In the genomic region with DNA sequence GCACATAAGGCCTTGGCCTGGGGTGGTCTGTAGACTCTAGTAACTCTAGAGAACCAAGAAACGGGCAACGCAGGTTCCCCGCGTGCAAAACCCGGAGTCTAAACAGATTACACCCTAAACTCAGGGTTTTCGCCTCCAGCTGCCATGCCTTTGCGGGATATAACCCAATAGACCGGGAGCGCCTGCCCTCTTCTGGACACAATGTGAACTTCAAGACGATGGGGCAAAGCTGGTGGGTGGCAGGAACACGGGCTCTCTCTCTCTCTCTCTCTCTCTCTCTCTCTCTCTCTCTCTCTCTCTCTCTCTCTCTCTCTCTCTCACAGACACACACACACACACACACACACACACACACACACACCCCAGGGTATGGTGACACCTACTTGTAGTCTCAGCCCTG, we compare ENCODE assay signal across 9 mouse cellular contexts. TPM values are rescaled to one million over a fixed set of nuclear protein-coding genes. Genes with fewer than 3 reads are reported as not detected.
DNase-seq lines count a peak whose midpoint lies in the region; ATAC-seq and TF ChIP-seq lines count a peak whose summit lies in the region.
"Had no signal": no experiment of that assay in that cellular context is flagged by ENCODE, and none has a peak within 500 bp of the region (broad histone marks: within the 10 kb centered on the region; RNA-seq: fewer than 3 reads in every experiment).

No protein-coding gene starts in this region.

- TF ChIP-seq CTCF in liver, postnatal 0 days (IDR thresholded peaks at IDR 0.05; ENCODE audit: low read depth) = peak; percentile 86

- H3K9me3 ChIP-seq in embryonic facial prominence, embryonic 14.5 days (ENCODE audit: control insufficient read depth, low read length) = no peaks in the 10 kb centered on the region
- H3K9me3 ChIP-seq in intestine, embryonic 15.5 days = no peaks in the 10 kb centered on the region
- no peaks in the 10 kb centered on the region for H3K9me3 ChIP-seq in liver, postnatal 0 days (ENCODE audit: low read length)

- peak; percentile 55 to 71 for DNase-seq in cerebellum, adult 18-20 months
- DNase-seq in cerebellum, adult 11-12 months = no peak
- peak; percentile 65 for DNase-seq in 416B (ENCODE audit: low read depth)
- peak; percentile 81 for DNase-seq in adrenal gland, postnatal 14 days
- DNase-seq in embryonic facial prominence, embryonic 14.5 days (ENCODE audit: low spot score) = peak; percentile 73
- peak; percentile 85 for DNase-seq in liver, postnatal 0 days
- peak; percentile 78 for DNase-seq in retina, postnatal 7 days (ENCODE audit: low read depth, low spot score)

- no peak overlapping the region for H3K9ac ChIP-seq in embryonic facial prominence, embryonic 14.5 days (ENCODE audit: low read depth, low read length)
- H3K9ac ChIP-seq in intestine, embryonic 15.5 days = no peak overlapping the region
- no peak overlapping the region for H3K9ac ChIP-seq in liver, postnatal 0 days (replicated peaks)

- ATAC-seq in embryonic facial prominence, embryonic 14.5 days (ENCODE audit: low read depth) = peak; percentile 51; the same call in 1 of the 2 replicates
- ATAC-seq in intestine, embryonic 15.5 days = peak; percentile 21; the same call in 1 of the 2 replicates
- peak; percentile 43; the same call in 1 of the 2 replicates for ATAC-seq in liver, postnatal 0 days

- peaks cover 62% of the 10 kb centered on the region for H3K27me3 ChIP-seq in embryonic facial prominence, embryonic 14.5 days (replicated peaks; ENCODE audit: control insufficient read depth, insufficient read depth, low read length)
- H3K27me3 ChIP-seq in intestine, embryonic 15.5 days (replicated peaks) = peaks cover 50% of the 10 kb centered on the region
- peaks cover 71% of the 10 kb centered on the region for H3K27me3 ChIP-seq in liver, postnatal 0 days (ENCODE audit: insufficient read depth, low read length)

- under 1% methylated on average over 10 of the region's 11 CpGs for WGBS in embryonic facial prominence, embryonic 14.5 days
- under 1% methylated on average over 11 of the region's 11 CpGs for WGBS in intestine, embryonic 15.5 days
- WGBS in liver, postnatal 0 days (ENCODE audit: insufficient replicate concordance) = 2% methylated on average over 11 of the region's 11 CpGs

- H3K4me3 ChIP-seq in embryonic facial prominence, embryonic 14.5 days (ENCODE audit: low read depth, low read length) = no peak overlapping the region
- H3K4me3 ChIP-seq in intestine, embryonic 15.5 days (replicated peaks) = no peak overlapping the region
- H3K4me3 ChIP-seq in liver, postnatal 0 days (ENCODE audit: low read depth, low read length) = no peak overlapping the region

- no peaks in the 10 kb centered on the region for H3K36me3 ChIP-seq in embryonic facial prominence, embryonic 14.5 days (ENCODE audit: control insufficient read depth, insufficient read depth, low read length)
- no peaks in the 10 kb centered on the region for H3K36me3 ChIP-seq in intestine, embryonic 15.5 days
- H3K36me3 ChIP-seq in liver, postnatal 0 days (replicated peaks; ENCODE audit: insufficient read depth, low read length) = no peaks in the 10 kb centered on the region

- no peak overlapping the region for H3K4me2 ChIP-seq in embryonic facial prominence, embryonic 14.5 days (ENCODE audit: low read depth, low read length)
- no peak overlapping the region for H3K4me2 ChIP-seq in intestine, embryonic 15.5 days (replicated peaks)
- no peak overlapping the region for H3K4me2 ChIP-seq in liver, postnatal 0 days (ENCODE audit: low read depth, low read length)

- no peaks in the 10 kb centered on the region for H3K4me1 ChIP-seq in embryonic facial prominence, embryonic 14.5 days (ENCODE audit: control insufficient read depth, insufficient read depth, low read length)
- peaks cover 8% of the 10 kb centered on the region; the same call in 1 of the 2 replicates for H3K4me1 ChIP-seq in intestine, embryonic 15.5 days (replicated peaks)
- peaks cover 5% of the 10 kb centered on the region; the same call in 1 of the 2 replicates for H3K4me1 ChIP-seq in liver, postnatal 0 days (ENCODE audit: insufficient read depth)

- no peak for TF ChIP-seq EP300 in liver, postnatal 0 days (IDR thresholded peaks at IDR 0.05; ENCODE audit: low read depth)

- no peak overlapping the region for H3K27ac ChIP-seq in embryonic facial prominence, embryonic 14.5 days (replicated peaks; ENCODE audit: low read depth, low read length)
- no peak overlapping the region for H3K27ac ChIP-seq in intestine, embryonic 15.5 days
- H3K27ac ChIP-seq in liver, postnatal 0 days (ENCODE audit: low read depth) = no peak overlapping the region

RNA-seq across cellular contexts. Expression of a gene that starts 11.6 kb away (rescaled TPM):
- total RNA-seq in adrenal gland, postnatal 14 days (2021) = not detected in 2 replicates
- not detected in 2 replicates for polyA plus RNA-seq in embryonic facial prominence, embryonic 14.5 days (2014; fragmentation: Nextera tagmentation; extraction: Ambion mirVana)
- 0.06 and 0.10 TPM in 2 replicates for polyA plus RNA-seq in intestine, embryonic 15.5 days (2015; fragmentation: Nextera tagmentation; extraction: Ambion mirVana)
- not detected in 2 replicates for polyA plus RNA-seq in liver, postnatal 0 days (2015; fragmentation: Nextera tagmentation; extraction: Ambion mirVana)
- total RNA-seq: left cerebral cortex, adult 8-10 months had no signal

RNA-seq across cellular contexts. Expression of a gene that starts 32.7 kb away (rescaled TPM):
- 0.19 TPM in 2 replicates for total RNA-seq in adrenal gland, postnatal 14 days (2021)
- polyA plus RNA-seq in embryonic facial prominence, embryonic 14.5 days (2014; fragmentation: Nextera tagmentation; extraction: Ambion mirVana) = 0.13 and 0.24 TPM in 2 replicates
- 0.09 and 0.19 TPM in 2 replicates for polyA plus RNA-seq in intestine, embryonic 15.5 days (2015; fragmentation: Nextera tagmentation; extraction: Ambion mirVana)
- polyA plus RNA-seq in liver, postnatal 0 days (2015; fragmentation: Nextera tagmentation; extraction: Ambion mirVana) = not detected in 2 replicates

RNA-seq across cellular contexts. Expression of a gene that starts 55.1 kb away (rescaled TPM):
- total RNA-seq in adrenal gland, postnatal 14 days (2021) = 40.9 and 46.4 TPM in 2 replicates
- polyA plus RNA-seq in embryonic facial prominence, embryonic 14.5 days (2014; fragmentation: Nextera tagmentation; extraction: Ambion mirVana) = 22.6 and 26.2 TPM in 2 replicates
- 23.6 and 25.0 TPM in 2 replicates for polyA plus RNA-seq in intestine, embryonic 15.5 days (2015; fragmentation: Nextera tagmentation; extraction: Ambion mirVana)
- 7.4 and 8.1 TPM in 2 replicates for polyA plus RNA-seq in liver, postnatal 0 days (2015; fragmentation: Nextera tagmentation; extraction: Ambion mirVana)
